Mouse (Mus musculus): Measurements from ENCODE around the gene Smad3.

- no peak for TF ChIP-seq POLR2A (IDR thresholded peaks at IDR 0.05; ENCODE audit: control insufficient read depth in 1 of 2, insufficient read depth in 1 of 2, low read depth in 1 of 2, low read length in 2 of 2, poor library complexity in 1 of 2)
- TF ChIP-seq RCOR1 (IDR thresholded peaks at IDR 0.05; ENCODE audit: low read depth, low read length): no peak
- no peak for TF ChIP-seq EP300 (IDR thresholded peaks at IDR 0.05; ENCODE audit: low read depth in 1 of 2, low read length in 2 of 2)
- TF ChIP-seq GATA1 (IDR thresholded peaks at IDR 0.05; ENCODE audit: low read depth, low read length): no peak
Observed at GRCm38 (mm10) chr9:63802080-63802479, 44.3 kb upstream of the Smad3 start.
